Mouse (Mus musculus) ES-E14 (cell line): ENCODE data around the gene Loxl1. TPM values are rescaled to one million over a fixed set of nuclear protein-coding genes. Genes with fewer than 3 reads are reported as not detected.

Experiments used
- DNase-seq: peaks from one replicate; pipeline ENCODE4 v3.0.0-alpha.2; 2013; ENCODE audit warnings: low read depth, low spot score
- H3K27ac ChIP-seq: 2 replicates; pipeline ENCODE4 v1.5.1; 2012; ENCODE audit warnings: low read depth, mild to moderate bottlenecking, low read length, moderate library complexity, mixed read lengths; ENCODE audit not compliant: poor library complexity, insufficient read depth, severe bottlenecking
- H3K36me3 ChIP-seq: 2 replicates; pipeline ENCODE4 v1.6.1; 2012; ENCODE audit warnings: mild to moderate bottlenecking, low read length, moderate library complexity, mixed read lengths; ENCODE audit not compliant: control insufficient read depth, poor library complexity, insufficient read depth, severe bottlenecking
- H3K4me1 ChIP-seq, 2 experiments: fragments of 150-350 bp in 1 of 2; sonication (generic) in 1 of 2; 2 replicates each; pipeline ENCODE4 v1.6.1; 2012; ENCODE audit warnings: low read length in 2 of 2, mild to moderate bottlenecking in 1 of 2, mixed read lengths in 1 of 2; ENCODE audit not compliant: control insufficient read depth in 2 of 2, insufficient read depth in 2 of 2, poor library complexity in 1 of 2
- H3K4me3 ChIP-seq, 2 experiments: fragments of 150-350 bp in 1 of 2; sonication (generic) in 1 of 2; 2 replicates each; pipeline ENCODE4 v1.5.1; 2012; ENCODE audit warnings: low read length in 2 of 2, low read depth in 1 of 2, mild to moderate bottlenecking in 1 of 2, mixed read lengths in 1 of 2; ENCODE audit not compliant: insufficient read depth in 1 of 2, poor library complexity in 1 of 2, severe bottlenecking in 1 of 2
- H3K9ac ChIP-seq: 2 replicates; pipeline ENCODE4 v1.6.1; 2012; ENCODE audit warnings: low read depth, mild to moderate bottlenecking, low read length, mixed read lengths; ENCODE audit not compliant: poor library complexity, insufficient read depth, severe bottlenecking
- H3K9me3 ChIP-seq: fragments of 150-350 bp; sonication (generic); 2 replicates; pipeline ENCODE4 v1.6.1; 2012; ENCODE audit warnings: low read depth, mild to moderate bottlenecking, low read length; ENCODE audit not compliant: control insufficient read depth, insufficient read depth
- CHD2 ChIP-seq: IDR thresholded peaks from 2 replicates; pipeline ENCODE4 v1.6.1; 2014; ENCODE audit warnings: mild to moderate bottlenecking, low read depth, low read length, inconsistent platforms
- HCFC1 ChIP-seq: IDR thresholded peaks from 2 replicates; pipeline ENCODE4 v1.6.1; 2012; ENCODE audit warnings: low read length, inconsistent platforms, borderline replicate concordance; ENCODE audit not compliant: insufficient read depth
- MAFK ChIP-seq: IDR thresholded peaks from 2 replicates; pipeline ENCODE4 v1.6.1; 2014; ENCODE audit warnings: mild to moderate bottlenecking, low read depth, low read length, inconsistent platforms; ENCODE audit not compliant: insufficient read depth
- ZC3H11A ChIP-seq: IDR thresholded peaks from 2 replicates; pipeline ENCODE4 v1.6.1; 2012; ENCODE audit warnings: low read depth, mild to moderate bottlenecking, inconsistent platforms, low read length, borderline replicate concordance
- ZNF384 ChIP-seq: IDR thresholded peaks from 2 replicates; pipeline ENCODE4 v1.6.1; 2012; ENCODE audit warnings: low read depth, low read length, inconsistent platforms
- in situ Hi-C, 2 experiments: fragments of 600-800 bp; cut with MboI; formaldehyde crosslinking; loops; one replicate each; pipeline ENCODE4 v1.15.1; 2025; ENCODE audit warnings: low sequenced_read_pairs in 2 of 2, inconsistent platforms in 1 of 2; ENCODE audit not compliant: unreplicated experiment in 2 of 2
- total RNA-seq: library from RNA; depleted of rRNA; stranded (reverse); fragments of 300-350 nt; gene quantifications from 2 replicates; pipeline ENCODE4 v1.2.3, GENCODE M21; 2012

Loxl1 gene
- total RNA-seq, 1 experiment, result 8.4 TPM

GRCm38 (mm10) chr9:58314682-58315360 lies 1.8 kb upstream of the Loxl1 start:
- no peak for DNase-seq
- Histone ChIP-seq H3K4me3 (no peak overlapping the region), H3K4me1 (peaks cover 0 to 2% of the 10 kb centered on the region in 2 experiments; a peak in 1 of 4 replicates), H3K9me3 (no peaks in the 10 kb centered on the region), H3K36me3 (no peaks in the 10 kb centered on the region), H3K27ac (no peak overlapping the region), H3K9ac (no peak overlapping the region)
- TF ChIP-seq CHD2, result no peak
- no peak for TF ChIP-seq MAFK
- TF ChIP-seq ZC3H11A, result no peak
- no peak for TF ChIP-seq ZNF384
- TF ChIP-seq HCFC1, result no peak
- in situ Hi-C loops, result no loop called here

GRCm38 (mm10) chr9:58312196-58312943 lies 616 bp downstream of the Loxl1 start:
- in situ Hi-C loops, result no loop called here
- peaks cover 0 to 2% of the 10 kb centered on the region in 2 experiments; a peak in 1 of 4 replicates for H3K4me1 ChIP-seq
- H3K36me3 ChIP-seq, result no peaks in the 10 kb centered on the region
- peak overlapping the region; percentile 59 to 74 for H3K4me3 ChIP-seq
- H3K9me3 ChIP-seq, result no peaks in the 10 kb centered on the region
- DNase-seq, result no peak
- H3K27ac ChIP-seq, result no peak overlapping the region
- H3K9ac ChIP-seq, result peak overlapping the region; percentile 57
- no peak for TF ChIP-seq ZC3H11A
- no peak for TF ChIP-seq ZNF384
- TF ChIP-seq CHD2, result no peak
- TF ChIP-seq MAFK, result no peak
- TF ChIP-seq HCFC1, result no peak

GRCm38 (mm10) chr9:58311191-58311910 lies 1.6 kb downstream of the Loxl1 start:
- no peak for TF ChIP-seq ZNF384
- TF ChIP-seq ZC3H11A, result no peak
- no peak for TF ChIP-seq HCFC1
- no peak for TF ChIP-seq CHD2
- no peak for TF ChIP-seq MAFK
- in situ Hi-C loops, result no loop called here
- H3K36me3 ChIP-seq, result no peaks in the 10 kb centered on the region

GRCm38 (mm10) chr9:58310043-58310660 lies 2.8 kb downstream of the Loxl1 start:
- Histone ChIP-seq H3K4me1 (peaks cover 0 to 4% of the 10 kb centered on the region in 2 experiments; a peak in 1 of 4 replicates), H3K27ac (no peak overlapping the region), H3K9me3 (no peaks in the 10 kb centered on the region), H3K36me3 (no peaks in the 10 kb centered on the region), H3K9ac (no peak overlapping the region), H3K4me3 (no peak overlapping the region)
- in situ Hi-C loops, result no loop called here
- no peak for DNase-seq
- TF ChIP-seq ZNF384 (no peak), HCFC1 (no peak), CHD2 (no peak), MAFK (no peak), ZC3H11A (no peak)

More at GRCm38 (mm10) chr9:58311191-58311910, 1.6 kb downstream of the Loxl1 start:
- no peaks in the 10 kb centered on the region for H3K9me3 ChIP-seq
- DNase-seq, result no peak
- peaks cover 0 to 2% of the 10 kb centered on the region in 2 experiments; a peak in 1 of 4 replicates for H3K4me1 ChIP-seq
- peak overlapping the region; percentile 46 to 74; a peak in 3 of 4 replicates for H3K4me3 ChIP-seq
- H3K9ac ChIP-seq, result peak overlapping the region; percentile 57
- H3K27ac ChIP-seq, result no peak overlapping the region
